Mouse (Mus musculus) hindbrain, embryonic 14.5 days (tissue): ENCODE measurements at regions not wholly inside any gene's neighbourhood (a gene's known extent, or its start where the extent isn't known, plus 50 kb on each side); places are given as distances from the start of the nearest gene placed in this dataset.

Experiments used
- ATAC-seq: fragments of 200-750 bp; cut with Nextera tagmentation; 2 replicates; pipeline ENCODE4 v1.8.0; 2017; ENCODE audit warnings: moderate number of reproducible peaks, mild to moderate bottlenecking, moderate TSS enrichment, moderate library complexity; ENCODE audit not compliant: low FRiP score
- DNase-seq: peaks from one replicate; pipeline ENCODE4 v3.0.0-alpha.2; 2015; ENCODE audit warnings: low spot score
- H3K27ac ChIP-seq: fragments of 300-500 bp; sonication (generic); 2 replicates; pipeline ENCODE4 v1.5.1; 2014; ENCODE audit warnings: mild to moderate bottlenecking, moderate library complexity
- H3K27me3 ChIP-seq: fragments of 300-500 bp; sonication (generic); 2 replicates; pipeline ENCODE4 v1.6.1; 2014; ENCODE audit warnings: mild to moderate bottlenecking, low read length, mixed read lengths; ENCODE audit not compliant: control insufficient read depth, insufficient read depth
- H3K36me3 ChIP-seq: fragments of 300-500 bp; sonication (generic); replicated peaks from 2 replicates; pipeline ENCODE4 v1.6.1; 2014; ENCODE audit not compliant: control insufficient read depth, insufficient read depth
- H3K4me1 ChIP-seq: fragments of 300-500 bp; sonication (generic); replicated peaks from 2 replicates; pipeline ENCODE4 v1.6.1; 2014; ENCODE audit warnings: antibody characterized with exemption, low read length, mixed read lengths; ENCODE audit not compliant: control insufficient read depth, insufficient read depth
- H3K4me2 ChIP-seq: fragments of 300-500 bp; sonication (generic); replicated peaks from 2 replicates; pipeline ENCODE4 v1.6.1; 2014; ENCODE audit warnings: mild to moderate bottlenecking, moderate library complexity
- H3K4me3 ChIP-seq: fragments of 300-500 bp; sonication (generic); replicated peaks from 2 replicates; pipeline ENCODE4 v1.5.1; 2014; ENCODE audit warnings: mild to moderate bottlenecking, low read length
- H3K9ac ChIP-seq: fragments of 300-500 bp; sonication (generic); 2 replicates; pipeline ENCODE4 v1.6.1; 2014
- H3K9me3 ChIP-seq: fragments of 300-500 bp; sonication (generic); 2 replicates; pipeline ENCODE4 v1.6.1; 2016; ENCODE audit warnings: low read length; ENCODE audit not compliant: control insufficient read depth
- WGBS: fragments of 180-500 bp; shearing (Covaris S2); extraction: QIAGEN DNeasy Blood & Tissue Kit; methylation state at CpG from one replicate; pipeline ENCODE4 v1.1.7; 2014; 5-methylcytosine and 5-hydroxymethylcytosine counted together

DNA sequence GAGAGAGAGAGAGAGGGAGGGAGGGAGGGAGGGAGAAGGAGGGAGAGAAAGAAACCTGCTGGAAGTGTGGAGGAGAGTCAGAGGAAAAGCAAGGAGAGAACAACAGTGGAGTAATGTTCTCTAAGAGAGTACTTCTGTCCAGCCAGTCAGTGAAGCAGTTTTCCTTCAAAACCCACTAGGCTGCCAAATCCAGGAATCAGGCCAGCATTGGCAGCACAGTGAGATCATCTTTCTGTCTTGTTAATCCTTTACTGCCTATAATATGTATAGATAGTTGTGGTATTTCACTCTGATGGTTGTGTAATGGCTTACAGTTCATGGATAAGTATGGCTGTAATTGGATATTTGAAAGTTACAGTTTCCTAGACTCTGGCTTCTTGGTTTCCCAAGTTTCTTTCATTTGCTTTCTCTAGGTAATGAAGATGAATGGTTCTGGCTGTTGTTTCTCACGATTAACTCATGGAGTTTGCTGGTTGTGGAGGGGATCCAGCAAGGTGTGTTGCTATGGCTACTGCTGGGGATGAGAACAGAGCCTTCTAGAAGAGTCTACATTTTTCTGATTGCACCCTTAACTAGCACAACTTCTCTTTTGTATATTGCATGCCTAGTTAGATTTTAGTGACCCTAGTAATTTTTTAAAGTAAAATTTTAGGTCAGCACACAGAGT lies 296.7 kb downstream of the Tbc1d1 start:
- Histone ChIP-seq H3K9ac (no peak overlapping the region), H3K4me1 (no peaks in the 10 kb centered on the region), H3K4me2 (no peak overlapping the region), H3K36me3 (no peaks in the 10 kb centered on the region), H3K27ac (no peak overlapping the region), H3K9me3 (no peaks in the 10 kb centered on the region), H3K27me3 (no peaks in the 10 kb centered on the region), H3K4me3 (no peak overlapping the region)
- ATAC-seq (no peak), DNase-seq (peak; percentile 36)
- 45% methylated on average over 1 of the region's 1 CpGs for WGBS

DNA sequence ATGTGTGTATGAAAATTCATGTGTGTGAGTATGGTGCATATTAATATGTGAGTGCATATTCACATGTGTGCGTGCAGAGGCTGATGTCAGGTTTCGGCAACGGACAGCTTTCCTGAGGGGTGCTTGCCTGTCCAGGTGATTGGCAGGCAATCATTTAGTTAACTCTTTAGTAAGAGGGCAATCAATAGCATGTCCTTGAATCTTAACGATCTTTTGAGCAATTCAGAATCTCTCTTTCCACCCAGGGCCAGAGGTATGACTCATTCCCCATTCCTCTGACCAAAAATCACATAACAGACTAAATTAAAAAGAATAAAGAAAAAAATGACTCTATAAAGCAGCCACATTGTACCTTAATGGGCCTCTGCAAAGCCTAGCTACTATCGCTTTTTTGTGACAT lies 303.7 kb downstream of the Tbc1d1 start:
- H3K9ac ChIP-seq = no peak overlapping the region
- no peaks in the 10 kb centered on the region for H3K27me3 ChIP-seq
- ATAC-seq (no peak), DNase-seq (no peak)
- no peak overlapping the region for H3K4me2 ChIP-seq
- WGBS = 86% methylated on average over 5 of the region's 5 CpGs
- no peaks in the 10 kb centered on the region for H3K9me3 ChIP-seq
- no peak overlapping the region for H3K4me3 ChIP-seq
- no peaks in the 10 kb centered on the region for H3K36me3 ChIP-seq
- H3K27ac ChIP-seq = no peak overlapping the region
- H3K4me1 ChIP-seq = no peaks in the 10 kb centered on the region

DNA sequence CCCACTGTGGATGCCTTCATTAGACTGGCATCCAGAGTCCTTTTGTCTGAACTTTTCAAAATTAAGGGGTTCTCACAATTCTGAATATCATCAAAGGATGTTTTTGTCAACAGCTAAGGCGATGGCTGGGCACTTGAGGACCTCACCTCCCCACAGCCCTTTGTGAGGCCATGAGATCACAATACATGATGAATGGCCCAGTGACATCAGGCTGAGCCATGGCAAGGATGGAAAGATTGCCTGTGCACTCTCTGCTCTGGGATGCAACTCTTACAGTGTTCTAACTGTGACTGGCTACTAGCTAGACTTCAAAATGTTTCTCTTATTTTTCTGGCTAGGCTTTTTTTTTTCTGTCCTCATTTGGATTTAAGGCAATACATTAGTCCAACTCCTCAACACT lies 304.8 kb downstream of the Tbc1d1 start:
- H3K9me3 ChIP-seq = no peaks in the 10 kb centered on the region
- no peak for DNase-seq
- no peaks in the 10 kb centered on the region for H3K36me3 ChIP-seq
- H3K9ac ChIP-seq = no peak overlapping the region
- H3K4me3 ChIP-seq = no peak overlapping the region
- H3K27me3 ChIP-seq = no peaks in the 10 kb centered on the region
- WGBS = 50% methylated on average over 1 of the region's 1 CpGs
- H3K4me1 ChIP-seq = no peaks in the 10 kb centered on the region
- ATAC-seq = no peak
- H3K4me2 ChIP-seq = no peak overlapping the region
- no peak overlapping the region for H3K27ac ChIP-seq

DNA sequence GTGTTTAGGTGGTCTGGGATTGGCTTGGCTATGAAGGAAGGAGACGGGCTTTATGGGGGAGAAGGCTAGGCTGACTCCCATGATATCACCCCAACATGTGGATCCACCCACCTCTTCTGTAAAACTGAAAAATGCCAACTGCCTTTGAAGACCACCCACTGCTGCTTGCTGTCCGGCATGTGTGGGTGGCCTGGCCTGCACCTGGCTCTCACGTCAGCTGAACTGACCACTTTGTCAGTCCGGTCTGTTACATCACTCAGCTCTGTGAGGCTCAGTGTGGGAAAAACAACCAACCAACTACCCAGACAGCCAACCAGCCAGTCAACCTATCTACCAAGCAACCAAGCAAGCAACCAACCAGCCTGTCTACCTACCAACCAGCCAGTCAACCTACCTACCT lies 305.5 kb downstream of the Tbc1d1 start:
- ATAC-seq = no peak
- WGBS = 89% methylated on average over 4 of the region's 4 CpGs
- Histone ChIP-seq H3K36me3 (no peaks in the 10 kb centered on the region), H3K4me1 (no peaks in the 10 kb centered on the region), H3K4me2 (no peak overlapping the region), H3K27ac (no peak overlapping the region), H3K4me3 (no peak overlapping the region), H3K9ac (no peak overlapping the region), H3K27me3 (no peaks in the 10 kb centered on the region), H3K9me3 (no peaks in the 10 kb centered on the region)
- DNase-seq = no peak

GRCm38 (mm10) chr5:64462411-64462810 lies 306.3 kb downstream of the Tbc1d1 start:
- Histone ChIP-seq H3K4me1 (no peaks in the 10 kb centered on the region), H3K9me3 (no peaks in the 10 kb centered on the region), H3K4me2 (no peak overlapping the region), H3K27me3 (no peaks in the 10 kb centered on the region), H3K4me3 (no peak overlapping the region), H3K36me3 (no peaks in the 10 kb centered on the region), H3K9ac (no peak overlapping the region), H3K27ac (no peak overlapping the region)
- 79% methylated on average over 3 of the region's 3 CpGs for WGBS
- DNase-seq (no peak), ATAC-seq (no peak)

- Histone ChIP-seq H3K27me3 (no peaks in the 10 kb centered on the region), H3K4me1 (no peaks in the 10 kb centered on the region), H3K36me3 (no peaks in the 10 kb centered on the region), H3K9ac (no peak overlapping the region), H3K4me3 (no peak overlapping the region), H3K9me3 (no peaks in the 10 kb centered on the region), H3K27ac (no peak overlapping the region), H3K4me2 (no peak overlapping the region)
- ATAC-seq = no peak
- WGBS = 85% methylated on average over 5 of the region's 5 CpGs
- DNase-seq = no peak
Measured at GRCm38 (mm10) chr5:64463570-64463969, 307.5 kb downstream of the Tbc1d1 start.

DNA sequence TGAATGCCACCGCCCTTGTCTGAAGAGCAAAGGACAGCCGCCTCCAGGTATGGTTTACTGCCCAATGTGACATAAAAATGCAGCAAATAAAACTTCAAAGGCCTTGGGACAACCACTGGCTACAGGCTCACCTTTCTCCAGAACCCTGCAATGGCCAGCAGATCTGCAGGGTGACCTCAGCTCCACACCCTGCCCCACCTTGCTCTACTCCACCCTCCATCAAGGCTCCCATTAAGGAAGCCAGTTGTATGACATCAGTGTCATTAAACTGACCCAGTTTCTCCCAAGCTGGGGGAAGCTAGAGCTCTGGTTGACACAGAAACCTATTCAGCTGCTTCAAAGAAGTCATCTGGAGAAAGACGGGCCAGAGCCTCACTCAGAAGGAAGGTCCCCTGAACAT lies 310.2 kb downstream of the Tbc1d1 start:
- 92% methylated on average over 3 of the region's 3 CpGs for WGBS
- ATAC-seq = no peak
- Histone ChIP-seq H3K9me3 (no peaks in the 10 kb centered on the region), H3K4me2 (no peak overlapping the region), H3K4me3 (no peak overlapping the region), H3K27me3 (no peaks in the 10 kb centered on the region), H3K4me1 (no peaks in the 10 kb centered on the region), H3K27ac (no peak overlapping the region), H3K9ac (no peak overlapping the region), H3K36me3 (no peaks in the 10 kb centered on the region)
- no peak for DNase-seq

DNA sequence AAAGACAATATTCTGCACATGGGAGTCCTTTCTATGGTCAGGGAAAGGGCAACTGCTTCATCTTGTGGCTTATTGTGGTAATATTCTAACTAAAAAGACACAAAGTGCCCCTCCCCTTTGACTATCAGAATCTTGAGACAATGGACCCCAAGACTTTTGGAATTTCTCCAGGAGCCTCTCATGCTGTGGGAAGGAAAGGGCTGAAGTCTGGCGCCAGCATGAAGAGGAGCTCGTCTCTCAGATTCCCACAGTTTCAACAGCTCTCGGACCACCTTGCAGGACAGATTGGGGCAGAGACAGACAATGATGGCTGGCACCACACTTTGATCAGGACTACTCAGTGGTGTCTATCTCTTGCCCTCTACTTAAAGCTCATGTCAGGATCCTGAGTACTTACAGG lies 311.8 kb downstream of the Tbc1d1 start:
- Histone ChIP-seq H3K4me1 (no peaks in the 10 kb centered on the region), H3K9me3 (no peaks in the 10 kb centered on the region), H3K27me3 (no peaks in the 10 kb centered on the region), H3K36me3 (no peaks in the 10 kb centered on the region), H3K9ac (no peak overlapping the region), H3K4me2 (no peak overlapping the region), H3K4me3 (no peak overlapping the region), H3K27ac (no peak overlapping the region)
- WGBS = 80% methylated on average over 3 of the region's 3 CpGs
- no peak for DNase-seq
- no peak for ATAC-seq

- Histone ChIP-seq H3K4me3 (no peak overlapping the region), H3K36me3 (no peaks in the 10 kb centered on the region), H3K27ac (no peak overlapping the region), H3K9ac (no peak overlapping the region), H3K4me2 (no peak overlapping the region), H3K9me3 (no peaks in the 10 kb centered on the region), H3K4me1 (no peaks in the 10 kb centered on the region), H3K27me3 (no peaks in the 10 kb centered on the region)
- WGBS = 85% methylated on average over 7 of the region's 7 CpGs
- ATAC-seq = no peak
- no peak for DNase-seq
Measured at GRCm38 (mm10) chr5:64468307-64468706, 312.2 kb downstream of the Tbc1d1 start.

GRCm38 (mm10) chr5:64472008-64472407 lies 315.9 kb downstream of the Tbc1d1 start:
- Histone ChIP-seq H3K27ac (no peak overlapping the region), H3K9ac (no peak overlapping the region), H3K27me3 (no peaks in the 10 kb centered on the region), H3K4me2 (no peak overlapping the region), H3K36me3 (no peaks in the 10 kb centered on the region), H3K4me1 (peaks cover 6% of the 10 kb centered on the region; the same call in 1 of the 2 replicates), H3K4me3 (no peak overlapping the region), H3K9me3 (no peaks in the 10 kb centered on the region)
- ATAC-seq (no peak), DNase-seq (no peak)
- 86% methylated on average over 3 of the region's 3 CpGs for WGBS
